Mouse (Mus musculus): ENCODE results near the gene Padi1.

Padi1 gene

DNA sequence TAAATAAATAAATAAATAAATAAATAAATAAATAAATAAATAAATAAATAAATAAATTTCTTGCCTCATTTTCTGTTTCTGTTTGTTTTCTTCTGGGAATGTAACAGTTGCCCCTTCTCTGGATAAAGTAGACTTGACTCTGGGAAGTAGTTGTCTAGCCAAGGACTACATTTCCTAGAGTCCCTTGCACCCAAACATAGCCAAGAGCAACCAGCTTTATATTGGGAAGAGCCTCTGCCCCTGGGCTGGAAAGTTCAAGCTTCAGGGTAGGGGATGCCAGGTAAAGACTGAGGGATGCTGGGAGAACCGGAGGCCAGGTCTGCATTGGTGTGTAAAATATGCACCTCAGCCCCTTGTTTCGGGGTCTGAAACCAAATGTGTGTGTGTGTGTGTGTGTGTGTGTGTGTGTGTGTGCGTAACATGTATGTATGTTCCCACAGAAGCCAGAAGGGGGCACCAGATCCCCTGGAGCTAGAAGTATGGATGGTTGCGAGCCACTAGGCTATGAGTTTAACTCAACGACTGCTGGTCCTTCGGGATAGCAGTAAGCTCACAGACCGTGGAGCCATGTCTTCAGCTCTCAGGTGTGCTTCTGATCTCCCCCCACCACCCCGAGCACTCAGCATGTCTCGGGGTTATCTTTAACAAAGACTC is 61.2 kb downstream of the Padi1 start:
- no peak for DNase-seq (ENCODE audit: low spot score in 2 of 2)

DNA sequence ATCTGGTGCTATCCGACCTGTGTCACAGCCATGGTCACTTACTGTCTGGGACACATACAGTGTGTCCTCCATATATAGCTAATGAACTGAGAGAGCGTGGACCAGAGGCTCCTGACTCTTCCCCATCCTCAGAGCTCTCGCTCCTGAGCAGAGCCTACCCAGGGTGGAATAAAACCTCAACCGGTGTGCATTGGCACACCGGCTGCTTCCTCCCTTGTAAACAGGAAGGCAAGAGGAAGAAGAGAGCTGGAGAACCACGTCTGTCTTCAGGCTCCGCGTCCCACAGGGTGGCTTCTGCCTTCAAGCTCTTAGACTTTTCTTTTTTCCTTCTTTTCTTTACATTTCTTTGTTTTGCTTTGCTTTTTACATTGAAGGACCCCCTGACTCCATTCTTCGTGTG is 62.8 kb downstream of the Padi1 start:
- DNase-seq (ENCODE audit: low spot score in 2 of 2) = no peak

DNA sequence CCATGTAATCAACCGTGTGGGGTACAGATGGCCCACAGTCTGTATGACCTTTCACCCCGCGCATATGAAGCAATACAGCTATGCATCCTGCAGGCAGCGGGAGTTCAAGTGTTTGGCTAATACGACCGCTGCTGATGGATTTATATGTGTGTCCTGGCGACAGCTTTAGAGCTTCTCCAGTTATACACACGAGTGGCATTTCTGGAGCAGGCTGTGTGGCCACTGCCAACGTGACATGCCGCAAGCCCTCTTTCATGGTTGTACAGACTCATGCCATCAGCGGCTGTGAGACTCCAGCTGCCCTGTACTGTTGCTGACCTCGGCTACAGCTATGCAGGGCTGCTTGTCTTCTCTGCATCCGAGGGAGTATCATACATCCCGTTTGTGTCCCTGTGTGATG is 65.1 kb downstream of the Padi1 start:
- no peak for DNase-seq (ENCODE audit: low spot score in 2 of 2)

DNA sequence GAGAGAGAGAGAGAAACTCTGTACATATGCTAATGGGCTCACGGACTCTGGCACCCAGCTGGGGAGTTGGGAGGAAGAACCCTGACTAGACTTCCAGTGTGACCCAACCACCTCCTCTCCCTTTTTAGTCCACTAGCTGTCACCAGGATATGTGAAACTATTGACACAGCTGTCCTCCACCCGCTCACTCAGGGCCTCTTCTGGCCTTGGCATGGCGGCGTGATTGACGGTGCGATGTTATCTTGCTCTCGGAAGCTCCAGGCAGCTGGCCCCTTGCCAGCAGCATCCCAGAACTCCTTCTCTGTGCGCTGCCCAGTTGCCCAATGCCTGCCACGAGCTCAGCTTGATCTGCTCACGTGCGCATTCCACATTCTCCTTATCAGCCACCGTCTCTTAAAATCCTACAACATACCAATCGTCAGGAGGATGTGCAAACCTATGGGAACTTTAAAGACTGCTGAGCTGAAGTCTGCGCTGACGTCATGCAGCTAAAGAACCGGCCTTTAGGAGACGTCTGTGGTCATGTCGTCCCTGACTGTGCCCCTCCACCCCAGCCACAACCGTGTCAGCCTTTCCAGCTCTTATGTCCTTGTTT is 65.7 kb downstream of the Padi1 start:
- no peak for DNase-seq (ENCODE audit: low spot score in 2 of 2)

- DNase-seq (ENCODE audit: low spot score in 2 of 2) = no peak
Measured at GRCm38 (mm10) chr4:140776623-140777022, 69.0 kb downstream of the Padi1 start.

- no peak for DNase-seq (ENCODE audit: low spot score in 2 of 2)
Measured at GRCm38 (mm10) chr4:140775876-140776275, 69.7 kb downstream of the Padi1 start.

- DNase-seq (ENCODE audit: low spot score in 2 of 2) = no peak
Measured at GRCm38 (mm10) chr4:140774893-140775292, 70.7 kb downstream of the Padi1 start.

DNA sequence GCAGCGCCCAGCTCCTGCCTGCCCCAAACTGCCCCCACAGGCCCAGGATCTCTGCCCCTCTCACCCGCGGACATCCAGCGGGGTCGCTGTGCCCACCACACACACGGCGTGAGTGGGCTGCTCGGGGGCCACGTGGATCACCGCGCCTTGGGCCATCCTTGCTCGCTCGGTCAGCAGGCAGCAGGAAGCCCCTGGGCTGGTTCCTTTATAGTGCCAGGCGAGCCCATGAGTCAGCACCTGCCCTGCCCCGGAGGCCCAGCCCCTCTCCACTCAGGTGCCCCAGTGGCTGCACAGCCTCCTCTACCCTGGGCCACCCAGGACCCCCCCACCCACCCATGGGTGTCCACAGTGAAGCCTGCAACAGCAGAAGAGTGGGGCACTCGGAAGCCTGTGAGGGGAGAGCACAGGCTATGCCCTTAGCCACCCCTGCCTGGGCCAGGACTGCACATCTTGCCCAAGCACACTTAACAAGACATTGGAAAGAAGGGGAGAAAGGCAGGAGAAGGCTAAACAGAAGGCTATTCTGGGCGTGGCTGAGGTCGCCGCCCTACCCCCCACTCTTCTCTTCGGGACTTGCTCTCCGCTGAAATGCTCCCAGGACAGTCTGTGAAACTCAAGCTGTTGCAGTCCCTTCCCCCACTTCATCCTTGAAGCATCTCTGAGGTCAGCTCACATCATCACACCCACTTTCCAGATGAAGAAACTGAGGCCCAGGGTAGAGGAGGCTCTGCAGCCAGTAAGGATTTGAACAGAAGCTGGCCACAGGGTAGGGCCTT is 71.4 kb downstream of the Padi1 start, which contains the start of gene Padi4:
Gene Padi4 (minus strand): TSS at position 212 of the 776 bp plus-strand sequence.
- no peak for DNase-seq (ENCODE audit: low spot score in 2 of 2)

DNA sequence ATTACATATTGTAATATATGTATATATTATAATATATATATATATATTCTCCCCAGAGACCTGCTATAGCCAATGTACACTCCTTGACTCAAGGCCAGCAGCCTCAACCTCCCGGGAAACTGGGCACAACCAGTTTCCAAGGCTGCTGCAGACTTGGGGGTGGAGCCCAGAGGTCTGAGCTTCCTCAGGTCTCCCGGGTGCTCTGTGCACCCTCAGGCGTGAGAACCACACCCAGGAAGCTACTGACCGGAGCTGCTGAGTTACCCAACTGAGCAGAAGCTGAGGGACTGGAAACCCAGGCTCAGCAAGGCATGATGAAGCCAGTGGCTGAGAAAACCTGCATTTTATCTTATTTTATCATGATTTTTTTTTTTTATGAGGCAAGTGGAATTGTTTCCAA is 74.5 kb downstream of the Padi1 start:
- DNase-seq (ENCODE audit: low spot score in 2 of 2) = peak in 1 of 2 experiments; percentile 37

GRCm38 (mm10) chr4:140770433-140770832 is 75.1 kb downstream of the Padi1 start:
- no peak for DNase-seq (ENCODE audit: low spot score in 2 of 2)

DNA sequence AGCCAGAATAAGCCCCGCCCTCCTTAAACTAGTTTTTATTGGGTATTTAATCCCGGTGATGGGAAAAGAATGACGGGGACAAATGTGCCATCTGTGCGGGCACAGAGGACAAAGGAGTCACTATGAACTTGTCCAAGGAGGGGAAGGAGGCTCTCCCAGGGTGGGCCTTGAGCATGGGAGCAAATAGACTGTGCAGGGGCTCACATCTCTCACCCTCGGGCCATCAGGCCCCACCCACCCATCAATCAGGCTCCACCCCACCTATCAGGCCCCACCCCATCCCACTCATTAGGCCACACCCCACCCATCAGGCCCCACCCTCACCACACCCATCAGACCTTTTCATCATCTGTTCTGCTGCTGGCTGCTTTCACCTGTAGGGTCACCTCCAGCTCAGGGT is 76.6 kb downstream of the Padi1 start:
- no peak for DNase-seq (ENCODE audit: low spot score in 2 of 2)

- no peak for DNase-seq (ENCODE audit: low spot score in 2 of 2)
Measured at GRCm38 (mm10) chr4:140765936-140766335, 79.6 kb downstream of the Padi1 start.

GRCm38 (mm10) chr4:140763158-140763557 is 82.4 kb downstream of the Padi1 start:
- DNase-seq (ENCODE audit: low spot score in 2 of 2) = peak; percentile 73 to 91

Data from spleen, postnatal 4 days (tissue).